Mouse (Mus musculus) heart, adult 2 months (tissue): Measurements from ENCODE around the gene Hipk4. TPM values are rescaled to one million over a fixed set of nuclear protein-coding genes. Genes with fewer than 3 reads are reported as not detected.

ENCODE experiments used
- DNase-seq, 2 experiments: peaks; one replicate each; pipeline ENCODE4 v3.0.0; 2021
- H3K27ac ChIP-seq: fragments of 200-600 bp; 2 replicates; pipeline ENCODE4 v1.8.1; 2022
- H3K27me3 ChIP-seq: fragments of 200-500 bp; 2 replicates; pipeline ENCODE4 v1.6.1; 2012; ENCODE audit warnings: mild to moderate bottlenecking, low read length, inconsistent platforms, mixed read lengths; ENCODE audit not compliant: control insufficient read depth, insufficient read depth
- H3K36me3 ChIP-seq: fragments of 200-500 bp; 2 replicates; pipeline ENCODE4 v1.6.1; 2012; ENCODE audit warnings: low read length, inconsistent platforms; ENCODE audit not compliant: control insufficient read depth, insufficient read depth
- H3K4me1 ChIP-seq: fragments of 200-500 bp; 2 replicates; pipeline ENCODE4 v1.6.1; 2011; ENCODE audit warnings: low read length; ENCODE audit not compliant: control insufficient read depth, insufficient read depth
- H3K4me3 ChIP-seq: fragments of 200-600 bp; 2 replicates; pipeline ENCODE4 v1.8.1; 2022
- H3K79me2 ChIP-seq: fragments of 200-500 bp; replicated peaks from 2 replicates; pipeline ENCODE4 v1.6.1; 2012; ENCODE audit warnings: mild to moderate bottlenecking, inconsistent platforms, low read length, moderate library complexity, mixed read lengths; ENCODE audit not compliant: control insufficient read depth, insufficient read depth
- H3K9ac ChIP-seq: fragments of 200-500 bp; 2 replicates; pipeline ENCODE4 v1.6.1; 2012; ENCODE audit warnings: low read depth, mild to moderate bottlenecking, control low read depth, inconsistent platforms, low read length, mixed read lengths
- CTCF ChIP-seq: fragments of 200-600 bp; IDR thresholded peaks from 2 replicates; pipeline ENCODE4 v1.8.1; 2022; ENCODE audit warnings: antibody characterized with exemption, mild to moderate bottlenecking, moderate library complexity
- EP300 ChIP-seq: fragments of 200-500 bp; IDR thresholded peaks from 2 replicates; pipeline ENCODE4 v1.6.1; 2011; ENCODE audit warnings: low read depth, low read length, control low read depth; ENCODE audit not compliant: insufficient read depth
- POLR2A ChIP-seq: fragments of 200-500 bp; IDR thresholded peaks from 2 replicates; pipeline ENCODE4 v1.6.1; 2011; ENCODE audit warnings: mild to moderate bottlenecking, low read depth, low read length, control low read depth; ENCODE audit not compliant: insufficient read depth
- WGBS: fragments of 180-500 bp; shearing (Covaris S2); methylation state at CpG from one replicate; pipeline ENCODE4 v1.1.7; 2018; 5-methylcytosine and 5-hydroxymethylcytosine counted together
- intact Hi-C: fragments of 180-260 bp; cut with DNase I; formaldehyde crosslinking; loops from one replicate; pipeline ENCODE4 v1.15.1; 2025
- polyA plus RNA-seq: library from polyadenylated mRNA; depleted of rRNA; stranded (reverse); fragments of >200 nt; gene quantifications from 2 replicates; pipeline ENCODE4 v1.2.3, GENCODE M21; 2012
- total RNA-seq, 2 experiments: library from RNA; stranded (reverse); gene quantifications; 2 replicates each; pipeline ENCODE4 v1.2.3; 2021

Gene Hipk4
- total and polyA plus RNA-seq, 3 experiments, result 0.10 to 0.21 (median 0.14) TPM

DNA sequence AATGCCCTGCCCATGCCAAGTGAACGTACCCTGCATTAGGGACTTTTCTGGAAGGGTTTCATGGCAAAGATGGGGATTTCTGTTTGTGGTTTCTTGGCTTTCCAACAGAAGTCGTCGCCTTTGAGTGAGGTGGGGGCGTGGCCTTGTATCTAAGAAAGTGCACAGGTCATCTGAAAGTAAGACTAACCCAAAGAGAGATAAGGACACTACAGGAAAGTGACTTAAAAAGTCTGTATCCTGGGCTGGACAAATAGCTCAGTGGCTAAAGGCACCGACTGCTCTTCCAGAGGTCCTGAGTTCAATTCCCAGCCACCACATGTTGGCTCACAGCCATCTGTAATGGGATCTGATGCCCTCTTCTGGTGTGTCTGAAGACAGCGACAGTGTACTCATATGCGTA, 44.5 kb upstream of the Hipk4 start:
- peaks cover 2% of the 10 kb centered on the region; the same call in 1 of the 2 replicates for H3K36me3 ChIP-seq
- TF ChIP-seq EP300, result no peak
- no peak for TF ChIP-seq CTCF
- TF ChIP-seq POLR2A, result no peak
- no peak overlapping the region for H3K4me3 ChIP-seq
- DNase-seq, result no peak
- H3K27ac ChIP-seq, result no peak overlapping the region
- H3K9ac ChIP-seq, result no peak overlapping the region
- no peaks in the 10 kb centered on the region for H3K79me2 ChIP-seq
- 77% methylated on average over 7 of the region's 7 CpGs for WGBS
- no peaks in the 10 kb centered on the region for H3K27me3 ChIP-seq
- intact Hi-C loops, result loop anchor here (10.0 kb wide), 1 partner anchor 314 kb away; the partner anchor contains the start of gene Egln2
- peaks cover 9% of the 10 kb centered on the region for H3K4me1 ChIP-seq

DNA sequence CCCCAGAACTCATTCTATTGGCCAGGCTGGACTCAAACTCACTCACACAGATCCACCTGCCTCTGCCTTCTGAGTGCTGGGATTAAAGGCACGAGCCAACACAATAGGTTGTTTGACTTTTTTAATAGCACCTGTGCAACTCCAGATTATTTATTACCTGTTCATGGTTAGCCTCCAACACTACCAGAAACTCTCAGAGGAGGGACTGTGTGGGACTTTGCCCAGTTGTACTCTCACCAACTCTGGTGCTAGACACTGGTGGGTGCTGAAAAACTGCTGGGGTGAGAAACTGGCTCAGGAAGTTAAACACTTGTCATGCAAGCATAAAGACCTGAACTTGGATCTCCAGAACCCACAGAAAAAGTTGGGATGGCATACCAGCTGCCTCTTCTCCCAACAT, 43.3 kb upstream of the Hipk4 start:
- 77% methylated on average over 1 of the region's 1 CpGs for WGBS
- Histone ChIP-seq H3K79me2 (no peaks in the 10 kb centered on the region), H3K4me3 (no peak overlapping the region), H3K4me1 (peaks cover 9% of the 10 kb centered on the region), H3K9ac (no peak overlapping the region), H3K27ac (no peak overlapping the region), H3K36me3 (peaks cover 2% of the 10 kb centered on the region; the same call in 1 of the 2 replicates), H3K27me3 (no peaks in the 10 kb centered on the region)
- TF ChIP-seq POLR2A, result no peak
- TF ChIP-seq EP300, result no peak
- TF ChIP-seq CTCF, result no peak
- intact Hi-C loops, result loop anchor here (5.0 to 10.0 kb wide), 2 partner anchors 48 to 315 kb away; partner anchors contain the start of gene Egln2
- no peak for DNase-seq

DNA sequence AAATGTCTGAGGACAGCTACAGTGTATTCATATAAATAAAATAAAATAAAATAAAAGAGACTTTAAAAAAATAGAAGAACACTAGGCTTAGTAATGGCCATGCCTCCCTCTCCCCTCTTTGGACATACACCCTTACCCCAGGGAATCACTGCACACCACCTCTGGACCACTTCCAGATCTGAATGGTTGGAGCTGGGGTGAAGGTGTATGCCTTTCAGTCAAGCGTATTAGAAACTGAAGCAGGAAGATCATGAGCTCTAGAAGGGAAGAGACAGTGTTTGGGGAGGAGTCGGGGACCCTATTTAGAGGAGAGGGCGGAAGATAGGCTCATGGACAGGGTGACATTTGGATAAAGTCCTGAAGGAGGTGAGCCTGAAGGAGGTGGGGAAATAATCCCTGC, 42.6 kb upstream of the Hipk4 start:
- Histone ChIP-seq H3K4me3 (no peak overlapping the region), H3K79me2 (no peaks in the 10 kb centered on the region), H3K4me1 (peaks cover 6% of the 10 kb centered on the region), H3K9ac (no peak overlapping the region), H3K27ac (no peak overlapping the region; the same call in 1 of the 2 replicates), H3K27me3 (no peaks in the 10 kb centered on the region), H3K36me3 (no peaks in the 10 kb centered on the region; the same call in 1 of the 2 replicates)
- intact Hi-C loops, result loop anchor here (5.0 kb wide), 1 partner anchor 47 kb away; no protein-coding TSS in a partner anchor
- TF ChIP-seq POLR2A (no peak), CTCF (no peak), EP300 (no peak)
- no peak for DNase-seq
- 72% methylated on average over 3 of the region's 3 CpGs for WGBS

DNA sequence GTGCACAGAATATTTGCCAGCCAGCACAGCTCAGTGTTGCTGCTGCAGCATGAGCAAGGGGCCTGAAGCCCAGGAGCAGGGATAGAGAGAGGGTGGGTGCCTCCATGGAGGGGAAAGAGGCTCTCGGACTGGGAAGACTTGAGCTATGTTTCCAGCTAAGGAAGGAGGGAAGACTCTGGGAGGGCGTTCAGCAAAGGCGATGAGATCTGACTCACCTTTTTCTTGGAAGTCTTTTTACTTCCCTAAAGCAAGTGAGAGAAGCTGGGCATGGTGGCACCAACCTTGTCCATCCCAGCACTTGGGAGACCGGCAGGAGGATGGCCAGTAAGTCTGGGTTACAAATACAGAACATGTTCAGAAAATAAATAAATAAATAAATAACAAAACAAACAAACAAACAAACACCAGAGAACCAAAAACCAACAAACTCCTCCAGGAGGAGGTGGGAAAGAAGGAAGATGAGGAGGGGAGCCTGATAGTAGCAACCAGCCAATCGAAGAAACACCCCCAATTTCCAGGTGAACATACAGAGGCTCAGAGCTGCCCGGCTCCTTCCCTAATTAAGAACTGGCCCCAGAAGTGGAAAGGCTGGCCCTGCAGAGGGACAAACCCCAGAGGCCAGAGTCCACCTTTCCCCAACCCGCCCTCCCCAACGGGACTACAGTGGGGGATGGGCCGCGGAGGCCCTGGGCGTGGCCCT, 42.0 kb upstream of the Hipk4 start:
- no peak overlapping the region for H3K9ac ChIP-seq
- H3K27ac ChIP-seq, result peak overlapping the region; percentile 81
- DNase-seq, result no peak
- no peaks in the 10 kb centered on the region for H3K79me2 ChIP-seq
- no peak for TF ChIP-seq EP300
- no peak for TF ChIP-seq POLR2A
- no peaks in the 10 kb centered on the region; the same call in 1 of the 2 replicates for H3K36me3 ChIP-seq
- H3K4me3 ChIP-seq, result peak overlapping the region; percentile 38; the same call in 1 of the 2 replicates
- H3K27me3 ChIP-seq, result no peaks in the 10 kb centered on the region
- H3K4me1 ChIP-seq, result peaks cover 4% of the 10 kb centered on the region; the same call in 1 of the 2 replicates
- WGBS, result 17% methylated on average over 11 of the region's 11 CpGs
- intact Hi-C loops, result loop anchor here (5.0 kb wide), 1 partner anchor 46 kb away; no protein-coding TSS in a partner anchor

DNA sequence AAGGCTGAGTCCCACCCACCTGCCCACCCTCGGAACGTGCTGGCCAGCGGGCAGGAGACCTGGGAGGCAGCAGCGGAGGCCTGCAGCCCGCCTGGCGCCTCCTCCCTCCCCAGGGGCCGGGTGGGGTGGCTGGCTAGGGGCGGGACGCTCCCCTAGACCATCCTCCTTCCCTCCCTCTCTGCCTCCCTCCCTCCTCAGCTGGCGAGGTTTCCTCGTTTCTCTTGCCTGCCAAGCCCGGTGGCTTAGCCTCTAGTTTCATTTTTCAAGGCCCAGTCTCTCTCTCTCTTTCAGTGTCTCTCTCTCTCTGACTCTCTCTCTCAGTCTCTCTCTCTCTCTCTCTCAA, 41.5 kb upstream of the Hipk4 start:
- H3K27me3 ChIP-seq, result no peaks in the 10 kb centered on the region
- H3K4me1 ChIP-seq, result peaks cover 4% of the 10 kb centered on the region; the same call in 1 of the 2 replicates
- H3K27ac ChIP-seq, result peak overlapping the region; percentile 81
- peak overlapping the region; percentile 47 for H3K9ac ChIP-seq
- 0% methylated on average over 12 of the region's 12 CpGs for WGBS
- H3K36me3 ChIP-seq, result no peaks in the 10 kb centered on the region
- no peak for TF ChIP-seq CTCF
- 0 out of 2 replicates have a peak, but pooled peaks have one; percentile 53 for TF ChIP-seq EP300
- peak; percentile 66; the same call in 1 of the 2 replicates for TF ChIP-seq POLR2A
- intact Hi-C loops, result loop anchor here (5.0 kb wide), 1 partner anchor 46 kb away; no protein-coding TSS in a partner anchor
- DNase-seq, result peak; percentile 93 to 95
- H3K79me2 ChIP-seq, result no peaks in the 10 kb centered on the region
- H3K4me3 ChIP-seq, result peak overlapping the region; percentile 38

DNA sequence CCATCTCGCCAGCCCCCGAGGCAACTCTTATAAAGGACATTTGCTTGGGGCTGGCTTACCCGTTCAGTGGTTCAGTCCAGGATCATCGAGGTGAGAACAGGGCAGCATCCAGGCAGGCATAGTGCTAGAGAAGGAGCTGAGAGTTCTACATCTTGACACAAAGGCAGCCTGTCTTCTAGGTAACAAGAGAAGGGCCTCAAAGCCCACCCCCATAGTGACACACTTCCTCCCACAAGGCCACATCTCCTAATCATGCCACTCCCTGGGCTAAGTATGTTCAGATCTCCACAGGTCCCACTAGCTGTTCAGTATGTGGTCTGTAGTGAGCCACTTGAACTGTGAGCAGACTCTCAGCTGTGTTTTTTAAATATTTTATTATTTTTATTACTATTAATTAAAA, 39.2 kb upstream of the Hipk4 start:
- intact Hi-C loops, result loop anchor here (5.0 kb wide), 1 partner anchor 43 kb away; no protein-coding TSS in a partner anchor

More for the DNA sequence above, 39.2 kb upstream of the Hipk4 start:
- no peaks in the 10 kb centered on the region for H3K27me3 ChIP-seq
- H3K4me1 ChIP-seq, result peaks cover 4% of the 10 kb centered on the region; the same call in 1 of the 2 replicates
- no peak overlapping the region for H3K4me3 ChIP-seq
- DNase-seq, result no peak
- 85% methylated on average over 4 of the region's 4 CpGs for WGBS
- no peak for TF ChIP-seq EP300
- TF ChIP-seq POLR2A, result no peak
- TF ChIP-seq CTCF, result no peak
- no peak overlapping the region for H3K27ac ChIP-seq
- H3K9ac ChIP-seq, result no peak overlapping the region
- H3K79me2 ChIP-seq, result no peaks in the 10 kb centered on the region
- H3K36me3 ChIP-seq, result peaks cover 3% of the 10 kb centered on the region; the same call in 1 of the 2 replicates
